Mouse (Mus musculus): ENCODE results near the gene Tgfbr3. TPM values are rescaled to one million over a fixed set of nuclear protein-coding genes. Genes with fewer than 3 reads are reported as not detected.

The Tgfbr3 gene
- polyA plus RNA-seq, 1 experiment from 2014 or later = 4.4 TPM

- ATAC-seq (no peak), DNase-seq (no peak)
- Histone ChIP-seq H3K36me3 (replicated peaks; ENCODE audit: insufficient read depth, low read length) (no peaks in the 10 kb centered on the region), H3K4me3 (ENCODE audit: low read depth, low read length) (no peak overlapping the region), H3K4me2 (ENCODE audit: low read depth, low read length) (no peak overlapping the region), H3K27ac (ENCODE audit: low read depth) (no peak overlapping the region), H3K27me3 (ENCODE audit: insufficient read depth, low read length) (no peaks in the 10 kb centered on the region), H3K9ac (replicated peaks) (no peak overlapping the region), H3K4me1 (ENCODE audit: insufficient read depth) (peaks cover 5% of the 10 kb centered on the region; the same call in 1 of the 2 replicates), H3K9me3 (ENCODE audit: low read length) (no peaks in the 10 kb centered on the region)
- TF ChIP-seq CTCF (IDR thresholded peaks at IDR 0.05; ENCODE audit: low read depth) (no peak), EP300 (IDR thresholded peaks at IDR 0.05; ENCODE audit: low read depth) (no peak)
- WGBS (ENCODE audit: insufficient replicate concordance) = 57% methylated on average over 5 of the region's 5 CpGs
These were observed 229.9 kb downstream of the Tgfbr3 start for GRCm38 (mm10) chr5:107059514-107059913.

- no peak for TF ChIP-seq EP300 (IDR thresholded peaks at IDR 0.05; ENCODE audit: low read depth)
- WGBS (ENCODE audit: insufficient replicate concordance) = 83% methylated on average over 4 of the region's 4 CpGs
These were observed 230.8 kb downstream of the Tgfbr3 start for GRCm38 (mm10) chr5:107058642-107059041.

More at GRCm38 (mm10) chr5:107058642-107059041, 230.8 kb downstream of the Tgfbr3 start:
- Histone ChIP-seq H3K27ac (ENCODE audit: low read depth) (no peak overlapping the region), H3K9me3 (ENCODE audit: low read length) (no peaks in the 10 kb centered on the region), H3K9ac (replicated peaks) (no peak overlapping the region), H3K36me3 (replicated peaks; ENCODE audit: insufficient read depth, low read length) (no peaks in the 10 kb centered on the region), H3K27me3 (ENCODE audit: insufficient read depth, low read length) (no peaks in the 10 kb centered on the region), H3K4me2 (ENCODE audit: low read depth, low read length) (no peak overlapping the region), H3K4me3 (ENCODE audit: low read depth, low read length) (no peak overlapping the region), H3K4me1 (ENCODE audit: insufficient read depth) (peaks cover 5% of the 10 kb centered on the region; the same call in 1 of the 2 replicates)
- ATAC-seq = no peak
- no peak for DNase-seq

Other genes starting within 250 kb of the Tgfbr3 start
- gene Brdt, start 41.5 kb upstream of the Tgfbr3 start, polyA plus RNA-seq (2015; fragmentation: Nextera tagmentation; extraction: Ambion mirVana) = 0.29 and 0.44 TPM in 2 replicates
- gene Ephx4, start 113.1 kb upstream of the Tgfbr3 start, polyA plus RNA-seq (2015; fragmentation: Nextera tagmentation; extraction: Ambion mirVana) = 0.08 and 0.28 TPM in 2 replicates
- gene Lpcat2b, start 141.9 kb upstream of the Tgfbr3 start, polyA plus RNA-seq (2015; fragmentation: Nextera tagmentation; extraction: Ambion mirVana) = not detected in 2 replicates
- gene Btbd8, start 148.4 kb upstream of the Tgfbr3 start, polyA plus RNA-seq (2015; fragmentation: Nextera tagmentation; extraction: Ambion mirVana) = 1.1 and 1.5 TPM in 2 replicates
- 0.04 TPM in 1 of 2 replicates, not detected in the other for gene Gm42669, start 218.0 kb upstream of the Tgfbr3 start, polyA plus RNA-seq (2015; fragmentation: Nextera tagmentation; extraction: Ambion mirVana)
- 0.09 and 0.12 TPM in 2 replicates for gene 1700028K03Rik, start 245.1 kb upstream of the Tgfbr3 start, polyA plus RNA-seq (2015; fragmentation: Nextera tagmentation; extraction: Ambion mirVana)